Mouse (Mus musculus) hindbrain, embryonic 11.5 days (tissue): ENCODE measurements at regions not wholly inside any gene's neighbourhood (a gene's known extent, or its start where the extent isn't known, plus 50 kb on each side); places are given as distances from the start of the nearest gene placed in this dataset.
A peak's percentile ranks its signal among the peaks of the same experiment; 100 is the strongest.

Source experiments
- ATAC-seq: fragments of 200-750 bp; cut with Nextera tagmentation; 2 replicates; pipeline ENCODE4 v1.8.0; 2017; ENCODE audit warnings: mild to moderate bottlenecking, moderate TSS enrichment, moderate library complexity; ENCODE audit not compliant: low FRiP score
- DNase-seq: peaks from one replicate; pipeline ENCODE4 v3.0.0-alpha.2; 2015; ENCODE audit warnings: low spot score
- H3K27ac ChIP-seq: fragments of 300-500 bp; sonication (generic); 2 replicates; pipeline ENCODE4 v1.5.1; 2014; ENCODE audit warnings: mild to moderate bottlenecking, low read depth, low read length
- H3K27me3 ChIP-seq: fragments of 300-500 bp; sonication (generic); 2 replicates; pipeline ENCODE4 v1.6.1; 2014; ENCODE audit warnings: mild to moderate bottlenecking, low read length, moderate library complexity, mixed read lengths; ENCODE audit not compliant: control insufficient read depth, insufficient read depth
- H3K36me3 ChIP-seq: fragments of 300-500 bp; sonication (generic); 2 replicates; pipeline ENCODE4 v1.6.1; 2014; ENCODE audit warnings: mild to moderate bottlenecking, low read length, moderate library complexity, mixed read lengths; ENCODE audit not compliant: control insufficient read depth, insufficient read depth
- H3K4me1 ChIP-seq: fragments of 300-500 bp; sonication (generic); replicated peaks from 2 replicates; pipeline ENCODE4 v1.6.1; 2014; ENCODE audit warnings: low read length, mixed read lengths; ENCODE audit not compliant: control insufficient read depth, insufficient read depth
- H3K4me2 ChIP-seq: fragments of 300-500 bp; sonication (generic); replicated peaks from 2 replicates; pipeline ENCODE4 v1.6.1; 2014; ENCODE audit warnings: mild to moderate bottlenecking, low read depth, low read length
- H3K4me3 ChIP-seq: fragments of 300-500 bp; sonication (generic); 2 replicates; pipeline ENCODE4 v1.5.1; 2014; ENCODE audit warnings: low read depth, low read length
- H3K9ac ChIP-seq: fragments of 300-500 bp; sonication (generic); 2 replicates; pipeline ENCODE4 v1.6.1; 2014; ENCODE audit warnings: low read depth, low read length
- H3K9me3 ChIP-seq: fragments of 300-500 bp; sonication (generic); 2 replicates; pipeline ENCODE4 v1.6.1; 2016; ENCODE audit warnings: low read length; ENCODE audit not compliant: control insufficient read depth
- WGBS: fragments of 180-500 bp; shearing (Covaris S2); extraction: QIAGEN DNeasy Blood & Tissue Kit; methylation state at CpG from one replicate; pipeline ENCODE4 v1.1.7; 2014; 5-methylcytosine and 5-hydroxymethylcytosine counted together

GRCm38 (mm10) chr12:16045791-16046494 lies 229.2 kb upstream of the Trib2 start:
- no peak for ATAC-seq
- Histone ChIP-seq H3K4me1 (no peaks in the 10 kb centered on the region), H3K36me3 (no peaks in the 10 kb centered on the region), H3K4me2 (no peak overlapping the region), H3K4me3 (no peak overlapping the region), H3K27me3 (no peaks in the 10 kb centered on the region), H3K9ac (no peak overlapping the region), H3K9me3 (no peaks in the 10 kb centered on the region), H3K27ac (no peak overlapping the region)
- 74% methylated on average over 5 of the region's 5 CpGs for WGBS
- no peak for DNase-seq

- H3K4me3 ChIP-seq: no peak overlapping the region
- H3K36me3 ChIP-seq: no peaks in the 10 kb centered on the region
- no peaks in the 10 kb centered on the region for H3K9me3 ChIP-seq
- ATAC-seq: no peak
- DNase-seq: no peak
- no peaks in the 10 kb centered on the region for H3K27me3 ChIP-seq
- no peak overlapping the region for H3K4me2 ChIP-seq
- H3K27ac ChIP-seq: no peak overlapping the region
- H3K4me1 ChIP-seq: no peaks in the 10 kb centered on the region
- WGBS: 92% methylated on average over 8 of the region's 8 CpGs
- no peak overlapping the region for H3K9ac ChIP-seq
Observed at GRCm38 (mm10) chr12:16043466-16044214, 226.9 kb upstream of the Trib2 start.

- H3K4me3 ChIP-seq: no peak overlapping the region
- H3K27ac ChIP-seq: no peak overlapping the region
- H3K27me3 ChIP-seq: no peaks in the 10 kb centered on the region
- no peaks in the 10 kb centered on the region for H3K4me1 ChIP-seq
- no peak for DNase-seq
- H3K4me2 ChIP-seq: no peak overlapping the region
- WGBS: 91% methylated on average over 1 of the region's 1 CpGs
- H3K36me3 ChIP-seq: no peaks in the 10 kb centered on the region
- H3K9me3 ChIP-seq: no peaks in the 10 kb centered on the region
- no peak overlapping the region for H3K9ac ChIP-seq
- ATAC-seq: no peak
Observed at GRCm38 (mm10) chr12:16042362-16042761, 225.6 kb upstream of the Trib2 start.

GRCm38 (mm10) chr12:16041129-16041528 lies 224.4 kb upstream of the Trib2 start:
- WGBS: 63% methylated on average over 4 of the region's 4 CpGs
- ATAC-seq: peak; percentile 45; the same call in 1 of the 2 replicates

DNA sequence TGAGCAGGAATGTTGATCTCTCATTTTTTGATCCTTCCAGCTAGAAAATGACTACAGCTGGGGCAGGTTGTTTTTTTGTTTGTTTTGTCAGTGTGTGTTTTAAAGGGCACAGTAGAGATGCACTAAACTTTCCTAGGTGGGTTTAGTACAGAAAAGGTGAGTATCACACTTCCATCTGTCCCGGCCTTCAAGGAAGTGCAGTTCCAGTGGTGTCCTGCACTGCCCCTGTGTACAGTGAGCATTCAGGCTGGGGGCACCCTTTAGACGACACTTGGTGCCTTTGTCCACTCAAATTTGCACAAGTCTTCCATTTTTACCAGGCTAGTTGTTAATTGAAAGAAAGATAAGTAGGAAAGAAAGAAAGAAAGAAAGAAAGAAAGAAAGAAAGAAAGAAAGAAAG lies 218.8 kb upstream of the Trib2 start:
- WGBS: 55% methylated on average over 2 of the region's 2 CpGs
- DNase-seq: no peak
- no peak overlapping the region for H3K4me3 ChIP-seq
- no peaks in the 10 kb centered on the region for H3K4me1 ChIP-seq
- no peak overlapping the region for H3K9ac ChIP-seq
- ATAC-seq: no peak
- H3K9me3 ChIP-seq: no peaks in the 10 kb centered on the region
- no peaks in the 10 kb centered on the region for H3K27me3 ChIP-seq
- H3K4me2 ChIP-seq: no peak overlapping the region
- no peaks in the 10 kb centered on the region for H3K36me3 ChIP-seq
- no peak overlapping the region for H3K27ac ChIP-seq

More at GRCm38 (mm10) chr12:16041129-16041528, 224.4 kb upstream of the Trib2 start:
- no peak overlapping the region for H3K27ac ChIP-seq
- H3K36me3 ChIP-seq: no peaks in the 10 kb centered on the region
- H3K27me3 ChIP-seq: no peaks in the 10 kb centered on the region
- DNase-seq: peak; percentile 15
- H3K9ac ChIP-seq: no peak overlapping the region
- no peaks in the 10 kb centered on the region for H3K9me3 ChIP-seq
- no peaks in the 10 kb centered on the region for H3K4me1 ChIP-seq
- H3K4me2 ChIP-seq: no peak overlapping the region
- no peak overlapping the region for H3K4me3 ChIP-seq

GRCm38 (mm10) chr12:16034691-16035515 lies 218.2 kb upstream of the Trib2 start:
- DNase-seq: no peak
- Histone ChIP-seq H3K27ac (no peak overlapping the region), H3K9me3 (no peaks in the 10 kb centered on the region), H3K4me1 (no peaks in the 10 kb centered on the region), H3K4me3 (no peak overlapping the region), H3K4me2 (no peak overlapping the region), H3K27me3 (no peaks in the 10 kb centered on the region), H3K9ac (no peak overlapping the region), H3K36me3 (no peaks in the 10 kb centered on the region)
- ATAC-seq: no peak

DNA sequence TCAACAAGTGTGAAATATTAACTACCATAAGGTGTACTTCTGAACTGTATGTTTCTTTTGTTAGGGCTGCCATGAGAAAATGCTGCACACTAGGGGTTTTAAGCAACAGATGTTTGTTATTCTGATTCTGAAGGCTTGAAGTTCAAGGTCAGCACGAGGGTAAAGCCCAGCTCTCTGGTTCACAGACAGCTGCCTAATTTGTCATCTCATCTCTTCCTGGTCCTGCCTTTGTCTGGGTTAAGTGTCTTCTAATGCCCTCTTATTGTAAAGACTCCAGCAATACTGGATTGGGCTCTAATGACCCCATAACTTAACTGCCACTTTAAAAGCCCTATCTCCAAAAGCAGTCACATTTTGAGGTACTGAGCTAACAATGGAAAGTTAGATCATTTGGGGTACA lies 209.9 kb upstream of the Trib2 start:
- ATAC-seq: no peak
- no peak for DNase-seq
- WGBS: 29% methylated on average over 1 of the region's 1 CpGs

GRCm38 (mm10) chr12:16023273-16023672 lies 206.6 kb upstream of the Trib2 start:
- H3K9me3 ChIP-seq: no peaks in the 10 kb centered on the region
- WGBS: 91% methylated on average over 7 of the region's 7 CpGs
- H3K9ac ChIP-seq: no peak overlapping the region
- ATAC-seq (no peak), DNase-seq (no peak)
- no peak overlapping the region for H3K4me3 ChIP-seq
- no peaks in the 10 kb centered on the region for H3K36me3 ChIP-seq
- no peak overlapping the region for H3K4me2 ChIP-seq
- H3K4me1 ChIP-seq: no peaks in the 10 kb centered on the region
- no peak overlapping the region for H3K27ac ChIP-seq
- H3K27me3 ChIP-seq: no peaks in the 10 kb centered on the region

More for the DNA sequence above, 209.9 kb upstream of the Trib2 start:
- Histone ChIP-seq H3K4me2 (no peak overlapping the region), H3K4me1 (no peaks in the 10 kb centered on the region), H3K36me3 (no peaks in the 10 kb centered on the region), H3K27ac (no peak overlapping the region), H3K27me3 (no peaks in the 10 kb centered on the region), H3K4me3 (no peak overlapping the region), H3K9ac (no peak overlapping the region), H3K9me3 (no peaks in the 10 kb centered on the region)
